In the genomic region with DNA sequence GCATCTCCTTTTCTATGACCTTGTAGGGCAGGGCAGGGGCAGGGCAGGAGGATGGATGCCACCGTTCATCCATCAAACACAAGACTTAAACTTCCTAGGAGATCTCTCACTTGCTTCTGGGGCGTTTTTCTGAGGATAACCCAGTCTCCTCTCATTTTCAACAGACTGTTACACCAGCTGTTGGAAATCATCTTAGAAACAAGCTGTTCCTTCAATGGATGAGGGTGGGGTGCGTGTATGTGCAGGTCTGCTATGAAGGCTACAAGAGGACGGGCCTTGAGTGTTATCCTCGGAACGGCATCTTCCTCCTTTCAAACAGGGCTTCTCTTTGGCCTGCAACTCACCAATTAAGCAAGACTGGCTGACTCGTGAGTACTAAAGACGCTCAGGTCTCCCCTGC, we compare ENCODE assay signal across 10 mouse cellular contexts. TPM values are rescaled to one million over a fixed set of nuclear protein-coding genes. Genes with fewer than 3 reads are reported as not detected.
DNase-seq lines count a peak whose midpoint lies in the region; ATAC-seq and TF ChIP-seq lines count a peak whose summit lies in the region.
"Had no signal": no experiment of that assay in that cellular context is flagged by ENCODE, and none has a peak within 500 bp of the region (broad histone marks: within the 10 kb centered on the region; RNA-seq: fewer than 3 reads in every experiment).

No protein-coding gene starts in this region.

- ATAC-seq in heart, embryonic 13.5 days (ENCODE audit: extremely low read depth, insufficient number of reproducible peaks, low FRiP score, low TSS enrichment): no peak
- ATAC-seq in stomach, embryonic 14.5 days (ENCODE audit: insufficient number of reproducible peaks, insufficient read depth, low FRiP score, low read depth): no peak
- no peak for ATAC-seq in stomach, postnatal 0 days (ENCODE audit: low FRiP score, low TSS enrichment)
- no peak for ATAC-seq in limb, embryonic 13.5 days (ENCODE audit: low FRiP score, low read depth)
- ATAC-seq in stomach, embryonic 15.5 days (ENCODE audit: insufficient read depth, low FRiP score, low read depth): no peak
- no peak for ATAC-seq in erythroid progenitor cell, adult 5-6 weeks (replicated peaks; ENCODE audit: low FRiP score, poor library complexity, severe bottlenecking)

- WGBS in heart, embryonic 13.5 days: 82% methylated on average over 8 of the region's 8 CpGs
- WGBS in stomach, embryonic 14.5 days: 57% methylated on average over 8 of the region's 8 CpGs
- WGBS in stomach, postnatal 0 days: 63% methylated on average over 8 of the region's 8 CpGs
- 75% methylated on average over 8 of the region's 8 CpGs for WGBS in limb, embryonic 13.5 days
- 66% methylated on average over 8 of the region's 8 CpGs for WGBS in stomach, embryonic 15.5 days

- TF ChIP-seq EP300 in stomach, postnatal 0 days (optimal IDR thresholded peaks at IDR 0.05): no peak

- no peak for TF ChIP-seq CTCF in stomach, postnatal 0 days (IDR thresholded peaks at IDR 0.05; ENCODE audit: low read depth)

- no peak for DNase-seq in heart, postnatal 10 days
- no peak for DNase-seq in stomach, postnatal 0 days (ENCODE audit: low spot score)
- DNase-seq in adrenal gland, postnatal 14 days: no peak
- DNase-seq: right cerebral cortex, adult 18-20 months had no signal

- H3K4me1 ChIP-seq in heart, embryonic 13.5 days: peaks cover 68% of the 10 kb centered on the region
- H3K4me1 ChIP-seq in stomach, embryonic 14.5 days (ENCODE audit: control insufficient read depth, insufficient read depth, low read length): peaks cover 33% of the 10 kb centered on the region
- no peaks in the 10 kb centered on the region; the same call in none of the 2 replicates for H3K4me1 ChIP-seq in stomach, postnatal 0 days (replicated peaks; ENCODE audit: control insufficient read depth, insufficient read depth)
- H3K4me1 ChIP-seq in limb, embryonic 13.5 days: peaks cover 46% of the 10 kb centered on the region
- peaks cover 48% of the 10 kb centered on the region for H3K4me1 ChIP-seq in stomach, embryonic 15.5 days

- no peak overlapping the region for H3K4me3 ChIP-seq in heart, embryonic 13.5 days
- H3K4me3 ChIP-seq in stomach, embryonic 14.5 days (ENCODE audit: low read depth, low read length): no peak overlapping the region
- H3K4me3 ChIP-seq in stomach, postnatal 0 days (ENCODE audit: low read depth, low read length): no peak overlapping the region
- no peak overlapping the region for H3K4me3 ChIP-seq in limb, embryonic 13.5 days
- H3K4me3 ChIP-seq in stomach, embryonic 15.5 days (replicated peaks): no peak overlapping the region

- no peak overlapping the region for H3K4me2 ChIP-seq in heart, embryonic 13.5 days
- no peak overlapping the region for H3K4me2 ChIP-seq in stomach, embryonic 14.5 days (replicated peaks; ENCODE audit: low read depth, low read length)
- no peak overlapping the region for H3K4me2 ChIP-seq in stomach, postnatal 0 days (replicated peaks; ENCODE audit: low read depth)
- H3K4me2 ChIP-seq in limb, embryonic 13.5 days (replicated peaks): no peak overlapping the region
- no peak overlapping the region for H3K4me2 ChIP-seq in stomach, embryonic 15.5 days

- peak overlapping the region; percentile 47 for H3K9ac ChIP-seq in heart, embryonic 13.5 days
- H3K9ac ChIP-seq in stomach, embryonic 14.5 days (replicated peaks; ENCODE audit: low read depth, low read length): no peak overlapping the region
- H3K9ac ChIP-seq in stomach, postnatal 0 days (ENCODE audit: low read length): no peak overlapping the region
- H3K9ac ChIP-seq in limb, embryonic 13.5 days: 0 out of 2 replicates have a peak overlapping the region, but pooled peaks have one; percentile 9
- no peak overlapping the region for H3K9ac ChIP-seq in stomach, embryonic 15.5 days
- H3K9ac ChIP-seq: liver, embryonic 14.5 days had no signal

- H3K27ac ChIP-seq in heart, embryonic 13.5 days (replicated peaks): peak overlapping the region; percentile 77
- 0 out of 2 replicates have a peak overlapping the region, but pooled peaks have one; percentile 13 for H3K27ac ChIP-seq in stomach, embryonic 14.5 days (ENCODE audit: low read length)
- no peak overlapping the region; the same call in 1 of the 2 replicates for H3K27ac ChIP-seq in stomach, postnatal 0 days (replicated peaks)
- H3K27ac ChIP-seq in limb, embryonic 13.5 days: no peak overlapping the region
- H3K27ac ChIP-seq in stomach, embryonic 15.5 days: peak overlapping the region; percentile 74
- H3K27ac ChIP-seq: liver, embryonic 14.5 days had no signal

- intact Hi-C loops in heart, postnatal 10 days (cut with DNase I): no loop called here

- H3K27me3 ChIP-seq in heart, embryonic 13.5 days (replicated peaks): no peaks in the 10 kb centered on the region
- H3K27me3 ChIP-seq in stomach, embryonic 14.5 days (ENCODE audit: control insufficient read depth, insufficient read depth, low read length): no peaks in the 10 kb centered on the region
- no peaks in the 10 kb centered on the region for H3K27me3 ChIP-seq in stomach, postnatal 0 days (ENCODE audit: control insufficient read depth, insufficient read depth, low read length)
- no peaks in the 10 kb centered on the region for H3K27me3 ChIP-seq in limb, embryonic 13.5 days
- H3K27me3 ChIP-seq in stomach, embryonic 15.5 days (replicated peaks): no peaks in the 10 kb centered on the region

- peaks cover 26% of the 10 kb centered on the region for H3K36me3 ChIP-seq in heart, embryonic 13.5 days
- H3K36me3 ChIP-seq in stomach, embryonic 14.5 days (ENCODE audit: control insufficient read depth, insufficient read depth, low read length): peaks cover 4% of the 10 kb centered on the region; the same call in 1 of the 2 replicates
- peaks cover 4% of the 10 kb centered on the region; the same call in 1 of the 2 replicates for H3K36me3 ChIP-seq in stomach, postnatal 0 days (ENCODE audit: control insufficient read depth, insufficient read depth, low read length)
- H3K36me3 ChIP-seq in limb, embryonic 13.5 days: peaks cover under 1% of the 10 kb centered on the region; the same call in 1 of the 2 replicates
- no peaks in the 10 kb centered on the region for H3K36me3 ChIP-seq in stomach, embryonic 15.5 days

- H3K9me3 ChIP-seq in heart, embryonic 13.5 days: no peaks in the 10 kb centered on the region
- H3K9me3 ChIP-seq in stomach, embryonic 14.5 days (ENCODE audit: control insufficient read depth, low read depth, low read length): no peaks in the 10 kb centered on the region
- H3K9me3 ChIP-seq in stomach, postnatal 0 days (ENCODE audit: control insufficient read depth, low read length): no peaks in the 10 kb centered on the region
- no peaks in the 10 kb centered on the region for H3K9me3 ChIP-seq in limb, embryonic 13.5 days
- no peaks in the 10 kb centered on the region for H3K9me3 ChIP-seq in stomach, embryonic 15.5 days

RNA-seq across cellular contexts. Expression of a gene that starts 34.5 kb away (rescaled TPM):
- polyA plus RNA-seq in heart, embryonic 13.5 days (2015; fragmentation: Nextera tagmentation; extraction: Ambion mirVana): 8.8 and 9.7 TPM in 2 replicates
- 10 to 100 TPM; 21.2 to 23.5 TPM for total RNA-seq in heart, postnatal 10 days (2021)
- polyA plus RNA-seq in stomach, embryonic 14.5 days (2014; fragmentation: Nextera tagmentation; extraction: Ambion mirVana): 10.1 and 16.0 TPM in 2 replicates
- polyA plus RNA-seq in stomach, postnatal 0 days (2015; fragmentation: Nextera tagmentation; extraction: Ambion mirVana): 4.5 and 6.0 TPM in 2 replicates
- 10.1 and 13.9 TPM in 2 replicates for polyA plus RNA-seq in limb, embryonic 13.5 days (2015; fragmentation: Nextera tagmentation; extraction: Ambion mirVana)
- polyA plus RNA-seq in stomach, embryonic 15.5 days (2015; fragmentation: Nextera tagmentation; extraction: Ambion mirVana): 16.7 and 17.0 TPM in 2 replicates
- 4.7 and 7.5 TPM in 2 replicates for total RNA-seq in erythroid progenitor cell, adult 5-6 weeks (2015; ENCODE audit: low replicate concordance)
- total RNA-seq in erythroid progenitor cell, adult 5-6 weeks (2017; ENCODE audit: low replicate concordance): 13.3 and 29.0 TPM in 2 replicates
- total RNA-seq in adrenal gland, postnatal 14 days (2021): 75.6 and 77.7 TPM in 2 replicates

Comparison
In these comparisons a context has a peak if more than half of its experiments do, and no peak if none do; other contexts are left out.
1. H3K27ac ChIP-seq: peak in heart, embryonic 13.5 days (single experiment), stomach, embryonic 14.5 days (single experiment) and stomach, embryonic 15.5 days (single experiment); none in stomach, postnatal 0 days (single experiment) and limb, embryonic 13.5 days (single experiment).
2. H3K9ac ChIP-seq: peak in heart, embryonic 13.5 days (single experiment) and limb, embryonic 13.5 days (single experiment); none in stomach, embryonic 14.5 days (single experiment), stomach, postnatal 0 days (single experiment) and stomach, embryonic 15.5 days (single experiment).